Mouse (Mus musculus) embryonic facial prominence, embryonic 12.5 days (tissue): ENCODE results near the gene Sh3bp5l. TPM values are rescaled to one million over a fixed set of nuclear protein-coding genes. Genes with fewer than 3 reads are reported as not detected.
A peak's percentile ranks its signal among the peaks of the same experiment; 100 is the strongest.

Experiments used
- ATAC-seq: fragments of 200-750 bp; cut with Nextera tagmentation; 2 replicates; pipeline ENCODE4 v1.8.0; 2017; ENCODE audit not compliant: insufficient number of reproducible peaks, insufficient read depth, low FRiP score, low TSS enrichment
- H3K27ac ChIP-seq: fragments of 300-500 bp; sonication (generic); 2 replicates; pipeline ENCODE4 v1.5.1; 2016; ENCODE audit warnings: mild to moderate bottlenecking
- H3K27me3 ChIP-seq: fragments of 300-500 bp; sonication (generic); 2 replicates; pipeline ENCODE4 v1.6.1; 2016; ENCODE audit warnings: mild to moderate bottlenecking, moderate library complexity
- H3K36me3 ChIP-seq: fragments of 300-500 bp; sonication (generic); 2 replicates; pipeline ENCODE4 v1.6.1; 2016; ENCODE audit warnings: mild to moderate bottlenecking
- H3K4me1 ChIP-seq: fragments of 300-500 bp; sonication (generic); 2 replicates; pipeline ENCODE4 v1.6.1; 2016
- H3K4me2 ChIP-seq: fragments of 300-500 bp; sonication (generic); replicated peaks from 2 replicates; pipeline ENCODE4 v1.6.1; 2016; ENCODE audit warnings: mild to moderate bottlenecking, moderate library complexity
- H3K4me3 ChIP-seq: fragments of 300-500 bp; sonication (generic); 2 replicates; pipeline ENCODE4 v1.5.1; 2016; ENCODE audit warnings: mild to moderate bottlenecking
- H3K9ac ChIP-seq: fragments of 300-500 bp; sonication (generic); 2 replicates; pipeline ENCODE4 v1.6.1; 2016; ENCODE audit warnings: mild to moderate bottlenecking, moderate library complexity
- H3K9me3 ChIP-seq: fragments of 300-500 bp; sonication (generic); 2 replicates; pipeline ENCODE4 v1.6.1; 2016; ENCODE audit warnings: mild to moderate bottlenecking, moderate library complexity
- WGBS: fragments of 180-500 bp; shearing (Covaris S2); methylation state at CpG from one replicate; pipeline ENCODE4 v1.1.7; 2016; 5-methylcytosine and 5-hydroxymethylcytosine counted together
- polyA plus RNA-seq: library from polyadenylated mRNA; unstranded; fragments of >200 nt; fragmentation: Nextera tagmentation; extraction: Ambion mirVana; gene quantifications from 2 replicates; pipeline ENCODE4 v1.2.1, GENCODE M21; 2016

The Sh3bp5l gene
- polyA plus RNA-seq: 38.2 and 40.6 TPM in 2 replicates

DNA sequence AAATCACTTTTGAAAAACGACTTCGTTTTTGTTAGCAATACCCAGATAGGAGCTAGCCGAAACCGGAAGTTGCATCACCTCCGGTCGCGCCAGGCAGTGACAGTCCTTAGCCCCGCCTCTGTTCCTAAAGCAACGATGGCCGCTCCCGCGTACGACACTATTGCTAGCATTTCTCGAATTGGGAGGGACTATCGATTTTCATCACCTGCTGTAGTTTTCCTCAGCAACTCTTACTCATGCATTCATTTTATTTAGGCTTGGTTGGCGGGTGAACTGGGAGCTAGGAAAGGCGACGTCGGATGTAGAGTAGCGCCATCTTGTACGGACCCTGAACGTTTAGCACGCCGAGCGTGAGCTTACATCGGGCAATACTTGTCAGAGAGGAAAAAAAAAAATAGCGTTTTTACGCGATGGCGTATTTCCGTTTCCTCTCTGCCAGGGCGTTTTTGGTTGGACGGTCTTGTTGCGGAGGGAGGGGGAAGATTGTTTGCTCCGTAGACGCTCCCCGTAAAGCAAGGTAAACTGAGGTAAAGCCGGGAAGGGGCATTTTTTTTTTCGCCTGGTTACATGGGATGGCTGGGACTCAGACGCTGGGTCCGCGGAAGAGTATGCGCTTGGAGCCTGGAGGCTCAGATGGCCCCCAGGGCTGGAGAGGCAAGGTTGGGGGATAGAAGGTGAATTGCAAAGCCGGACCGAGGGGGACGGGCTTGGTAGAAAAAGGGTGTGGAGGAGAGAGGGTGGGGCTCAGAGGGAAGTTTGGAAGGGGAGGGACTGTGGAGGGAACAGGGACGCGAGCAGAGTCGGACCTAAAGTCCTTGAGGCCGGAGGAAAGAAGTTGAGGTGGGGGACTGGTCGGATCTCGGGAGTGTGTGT lies at the start of gene Sh3bp5l, which contains the start of gene Zfp672:
Gene Sh3bp5l (plus strand): TSS at position 449 of the 873 bp plus-strand sequence.
Gene Zfp672 (minus strand): TSS at position 64 of the 873 bp plus-strand sequence.
- H3K27ac ChIP-seq: peak within 1 kb of the TSS; percentile 63
- peaks cover 25% of the 10 kb centered on the region for H3K4me1 ChIP-seq

GRCm38 (mm10) chr11:58281970-58282496 lies 48.5 kb upstream of the Sh3bp5l start:
- Histone ChIP-seq H3K27me3 (no peaks in the 10 kb centered on the region), H3K4me1 (no peaks in the 10 kb centered on the region), H3K9me3 (no peaks in the 10 kb centered on the region), H3K36me3 (no peaks in the 10 kb centered on the region), H3K27ac (no peak overlapping the region), H3K4me3 (no peak overlapping the region), H3K4me2 (no peak overlapping the region), H3K9ac (no peak overlapping the region)
- ATAC-seq: no peak
- 83% methylated on average over 13 of the region's 13 CpGs for WGBS

More for the DNA sequence above, at the start of gene Sh3bp5l, which contains the start of gene Zfp672:
- Histone ChIP-seq H3K9me3 (no peaks in the 10 kb centered on the region), H3K4me2 (peak within 1 kb of the TSS; percentile 95), H3K4me3 (peak within 1 kb of the TSS; percentile 79), H3K9ac (peak within 1 kb of the TSS; percentile 83), H3K27me3 (no peaks in the 10 kb centered on the region), H3K36me3 (peaks cover 23% of the 10 kb centered on the region)
- peak; percentile 87 for ATAC-seq
- WGBS: under 1% methylated on average over 52 of the region's 52 CpGs

- no peak for ATAC-seq
- WGBS: 83% methylated on average over 5 of the region's 5 CpGs
- no peaks in the 10 kb centered on the region for H3K36me3 ChIP-seq
- no peak overlapping the region for H3K4me3 ChIP-seq
- H3K9ac ChIP-seq: no peak overlapping the region
- no peak overlapping the region for H3K4me2 ChIP-seq
- no peak overlapping the region for H3K27ac ChIP-seq
- H3K27me3 ChIP-seq: no peaks in the 10 kb centered on the region
- H3K9me3 ChIP-seq: no peaks in the 10 kb centered on the region
- H3K4me1 ChIP-seq: no peaks in the 10 kb centered on the region
These were observed 48.0 kb upstream of the Sh3bp5l start for GRCm38 (mm10) chr11:58282518-58282917.

- Histone ChIP-seq H3K36me3 (no peaks in the 10 kb centered on the region), H3K27me3 (no peaks in the 10 kb centered on the region; the same call in 1 of the 2 replicates), H3K9me3 (no peaks in the 10 kb centered on the region), H3K4me1 (no peaks in the 10 kb centered on the region), H3K27ac (no peak overlapping the region), H3K4me2 (no peak overlapping the region), H3K9ac (no peak overlapping the region), H3K4me3 (no peak overlapping the region)
- 77% methylated on average over 9 of the region's 9 CpGs for WGBS
- no peak for ATAC-seq
These were observed 40.4 kb upstream of the Sh3bp5l start for GRCm38 (mm10) chr11:58289992-58290682.

DNA sequence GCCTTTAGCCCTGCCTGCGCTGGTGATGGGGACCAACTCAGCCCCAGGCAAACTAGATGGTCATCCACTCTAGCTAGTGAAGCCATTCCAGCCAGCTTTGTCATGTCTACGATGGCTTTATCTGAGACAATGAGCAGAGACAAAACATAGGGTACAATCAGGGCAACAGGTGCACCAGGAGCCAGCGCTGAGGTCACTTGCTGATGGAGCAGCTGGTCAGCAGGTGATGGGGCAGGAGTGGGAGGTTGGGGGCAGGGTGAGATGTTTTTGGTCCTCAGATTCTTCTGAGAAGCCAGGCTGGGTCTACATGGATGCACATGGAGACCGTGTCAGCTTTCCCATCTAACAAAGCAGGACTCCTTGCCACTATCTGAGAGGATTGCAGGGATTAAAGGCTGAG lies 39.7 kb upstream of the Sh3bp5l start:
- Histone ChIP-seq H3K4me1 (no peaks in the 10 kb centered on the region), H3K9ac (no peak overlapping the region), H3K4me2 (no peak overlapping the region), H3K27ac (no peak overlapping the region), H3K4me3 (no peak overlapping the region), H3K9me3 (no peaks in the 10 kb centered on the region), H3K27me3 (no peaks in the 10 kb centered on the region; the same call in 1 of the 2 replicates), H3K36me3 (no peaks in the 10 kb centered on the region)
- ATAC-seq: no peak
- 85% methylated on average over 4 of the region's 4 CpGs for WGBS

DNA sequence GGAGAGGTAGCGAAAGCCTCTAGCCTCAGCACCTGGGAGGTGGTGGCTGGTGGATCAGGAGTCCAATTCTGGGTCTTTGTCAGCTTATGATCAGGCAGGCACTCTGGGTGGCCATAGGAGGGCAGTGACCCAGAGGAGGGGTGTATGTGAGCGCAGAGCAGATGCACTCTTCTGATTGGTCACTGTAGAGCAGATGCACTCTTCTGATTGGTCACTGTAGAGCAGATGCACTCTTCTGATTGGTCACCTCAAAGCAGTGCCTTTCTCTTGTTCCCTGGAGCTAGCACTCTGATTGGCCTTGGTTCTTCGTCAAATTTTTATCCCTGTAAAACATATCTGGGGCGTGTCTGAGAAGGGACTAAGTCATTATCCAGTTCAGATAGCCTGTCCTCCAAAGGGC lies 37.7 kb upstream of the Sh3bp5l start:
- Histone ChIP-seq H3K4me3 (no peak overlapping the region), H3K4me1 (no peaks in the 10 kb centered on the region), H3K4me2 (no peak overlapping the region), H3K27me3 (no peaks in the 10 kb centered on the region; the same call in 1 of the 2 replicates), H3K9me3 (no peaks in the 10 kb centered on the region), H3K9ac (no peak overlapping the region), H3K36me3 (no peaks in the 10 kb centered on the region), H3K27ac (no peak overlapping the region)
- no peak for ATAC-seq
- 53% methylated on average over 4 of the region's 4 CpGs for WGBS

GRCm38 (mm10) chr11:58297396-58297795 lies 33.1 kb upstream of the Sh3bp5l start:
- ATAC-seq: no peak
- peaks cover 8% of the 10 kb centered on the region; the same call in 1 of the 2 replicates for H3K4me1 ChIP-seq
- H3K27ac ChIP-seq: no peak overlapping the region
- no peak overlapping the region for H3K9ac ChIP-seq
- H3K4me2 ChIP-seq: no peak overlapping the region
- 72% methylated on average over 6 of the region's 6 CpGs for WGBS
- no peaks in the 10 kb centered on the region for H3K36me3 ChIP-seq
- H3K9me3 ChIP-seq: no peaks in the 10 kb centered on the region
- no peaks in the 10 kb centered on the region for H3K27me3 ChIP-seq
- H3K4me3 ChIP-seq: no peak overlapping the region

DNA sequence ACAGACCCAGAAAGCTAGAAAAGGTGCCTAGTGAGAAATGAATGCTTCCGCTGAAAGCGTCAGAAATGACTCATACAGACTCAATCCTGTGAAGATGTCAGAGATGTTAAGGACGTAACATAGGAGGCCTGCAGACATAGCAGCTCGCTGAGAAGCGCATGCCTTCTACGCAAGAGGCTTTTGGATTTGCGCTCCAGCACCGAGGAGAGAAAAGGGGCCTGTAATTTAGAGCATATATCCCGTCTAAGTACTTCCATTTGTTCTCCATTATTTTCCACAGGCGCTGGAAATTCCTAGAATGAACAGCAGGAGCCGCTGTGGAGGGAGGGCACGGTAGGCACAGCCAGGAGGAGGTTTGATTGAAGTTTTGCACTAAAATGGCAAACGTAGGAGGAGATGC lies 29.5 kb upstream of the Sh3bp5l start:
- H3K36me3 ChIP-seq: no peaks in the 10 kb centered on the region
- ATAC-seq: no peak
- WGBS: 10% methylated on average over 13 of the region's 13 CpGs
- H3K4me2 ChIP-seq: peak overlapping the region; percentile 54
- H3K27ac ChIP-seq: peak overlapping the region; percentile 37; the same call in 1 of the 2 replicates
- H3K9ac ChIP-seq: peak overlapping the region; percentile 25
- no peaks in the 10 kb centered on the region for H3K27me3 ChIP-seq
- H3K4me1 ChIP-seq: peaks cover 13% of the 10 kb centered on the region
- no peaks in the 10 kb centered on the region for H3K9me3 ChIP-seq
- H3K4me3 ChIP-seq: peak overlapping the region; percentile 54

DNA sequence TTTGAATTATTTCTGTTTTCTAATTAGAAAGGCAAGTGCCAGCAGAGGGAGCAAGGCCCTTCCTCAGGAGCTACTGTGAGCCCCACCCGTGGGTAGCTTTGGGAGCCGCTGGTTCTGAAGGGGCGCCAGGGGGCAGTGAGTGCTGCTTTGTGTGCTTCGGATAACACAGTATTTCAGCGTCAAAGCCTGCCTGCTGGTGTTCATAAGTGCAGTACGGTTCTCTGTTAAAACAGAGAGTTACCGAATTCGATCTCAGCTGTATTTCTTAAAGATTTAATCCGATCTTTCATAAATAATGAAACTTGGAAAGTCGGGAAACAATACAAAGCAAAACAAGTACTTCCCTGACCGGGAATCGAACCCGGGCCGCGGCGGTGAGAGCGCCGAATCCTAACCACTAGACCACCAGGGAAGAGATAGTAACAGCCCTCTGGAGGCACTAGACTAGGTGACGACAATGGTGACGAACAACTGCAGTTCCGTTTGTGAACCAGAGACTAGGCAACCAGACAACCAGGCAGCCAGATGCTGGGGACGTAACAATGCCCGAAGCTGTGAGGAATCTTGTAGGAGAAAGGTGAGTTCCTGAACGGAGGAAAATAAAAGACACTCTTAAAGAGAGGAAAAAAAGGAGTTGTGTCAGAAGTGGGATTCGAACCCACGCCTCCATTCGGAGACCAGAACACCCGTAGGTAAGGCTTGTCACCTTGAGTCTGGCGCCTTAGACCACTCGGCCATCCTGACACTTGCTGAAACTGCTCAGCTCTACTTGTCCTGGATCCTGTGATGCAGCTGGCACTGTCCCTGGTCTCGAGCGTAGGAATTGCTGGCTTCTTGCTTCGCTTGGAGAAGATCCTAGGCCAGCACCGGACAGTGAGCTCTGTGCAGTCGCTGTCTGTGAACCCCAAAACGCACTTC lies 28.4 kb upstream of the Sh3bp5l start:
- Histone ChIP-seq H3K4me3 (peak overlapping the region; percentile 54), H3K4me1 (peaks cover 13% of the 10 kb centered on the region), H3K27me3 (no peaks in the 10 kb centered on the region), H3K9ac (peak overlapping the region; percentile 53), H3K4me2 (peak overlapping the region; percentile 54), H3K36me3 (no peaks in the 10 kb centered on the region), H3K27ac (peak overlapping the region; percentile 93), H3K9me3 (no peaks in the 10 kb centered on the region)
- ATAC-seq: peak; percentile 90
- WGBS: under 1% methylated on average over 36 of the region's 36 CpGs

GRCm38 (mm10) chr11:58302774-58303445 lies 27.6 kb upstream of the Sh3bp5l start:
- no peaks in the 10 kb centered on the region for H3K27me3 ChIP-seq
- peaks cover 16% of the 10 kb centered on the region for H3K4me1 ChIP-seq
- H3K9me3 ChIP-seq: no peaks in the 10 kb centered on the region
- under 1% methylated on average over 26 of the region's 26 CpGs for WGBS
- peak; percentile 36; the same call in 1 of the 2 replicates for ATAC-seq
- peak overlapping the region; percentile 54 for H3K4me3 ChIP-seq
- no peaks in the 10 kb centered on the region for H3K36me3 ChIP-seq
- H3K4me2 ChIP-seq: peak overlapping the region; percentile 54
- peak overlapping the region; percentile 53 for H3K9ac ChIP-seq
- peak overlapping the region; percentile 93 for H3K27ac ChIP-seq
